Mouse (Mus musculus) gastrocnemius, postnatal 10 days (tissue): ENCODE results near the gene Dgkq. TPM values are rescaled to one million over a fixed set of nuclear protein-coding genes. Genes with fewer than 3 reads are reported as not detected.

ENCODE experiments used
- DNase-seq: peaks from one replicate; pipeline ENCODE4 v3.0.0; 2021; ENCODE audit warnings: mixed read lengths
- long read RNA-seq, 2 experiments: library from polyadenylated mRNA; stranded (forward); transcript quantifications; one replicate each; pipeline ENCODE4 v2.0.0; 2021
- total RNA-seq, 2 experiments: library from RNA; stranded (reverse); gene quantifications; 2 replicates each; pipeline ENCODE4 v1.2.3; 2021

The Dgkq gene
- total RNA-seq: 1 to 10 TPM; 3.7 to 8.3 TPM
- long read RNA-seq, experiment 1, full-length matches to known transcripts: 1 of 13 reads
- long read RNA-seq, experiment 1, partial matches to known transcripts: 2 of 13 reads
- long read RNA-seq, experiment 1, other reads (novel, unspliced or antisense): 10 of 13 reads
- long read RNA-seq, experiment 2, full-length matches to known transcripts: 3 of 7 reads
- long read RNA-seq, experiment 2, partial matches to known transcripts: 0 of 7 reads
- long read RNA-seq, experiment 2, other reads (novel, unspliced or antisense): 4 of 7 reads

DNA sequence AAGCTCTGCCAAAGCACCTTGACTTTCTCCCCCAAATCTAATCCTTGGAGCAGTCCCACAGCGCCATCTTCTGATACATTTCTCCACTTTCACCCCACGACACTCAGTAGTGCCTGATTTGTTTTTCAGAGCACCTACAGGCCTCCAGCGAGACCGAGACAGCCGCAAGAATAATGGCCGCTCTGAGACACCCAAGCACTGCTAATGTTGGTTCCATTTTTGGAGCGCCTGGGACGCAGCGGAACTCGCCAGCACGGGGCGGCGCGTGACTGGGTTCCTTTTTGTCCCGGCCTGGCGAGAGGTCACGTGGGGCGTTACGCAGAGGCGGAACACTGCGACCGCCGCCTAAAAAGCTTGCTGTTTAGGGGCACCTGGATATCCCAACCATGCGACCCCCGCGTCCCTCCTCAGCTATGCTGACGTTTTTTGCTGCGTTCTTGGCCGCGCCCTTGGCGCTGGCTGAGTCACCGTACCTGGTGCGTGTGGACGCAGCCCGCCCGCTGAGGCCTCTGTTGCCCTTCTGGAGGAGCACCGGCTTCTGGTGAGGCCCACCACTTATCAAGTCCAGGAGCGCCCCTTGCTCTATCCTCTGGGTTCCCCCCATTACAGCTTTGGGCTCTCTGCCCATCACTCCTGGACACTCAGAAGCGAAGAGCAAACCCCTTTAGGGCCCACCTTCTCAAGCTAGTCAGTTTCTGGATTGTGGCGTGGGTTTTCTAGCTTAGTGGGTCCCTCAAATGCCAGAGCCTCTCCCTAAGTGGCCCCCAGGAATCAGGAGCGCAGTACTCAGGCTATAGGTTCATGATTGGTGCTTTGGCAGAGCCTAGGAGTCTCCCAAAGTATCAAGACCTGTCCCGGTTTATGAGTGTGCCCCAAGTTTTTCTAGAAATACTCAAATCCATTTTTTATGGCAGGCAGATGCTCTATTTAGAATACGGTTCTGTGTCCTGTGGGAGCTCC lies at the start of gene Dgkq:
Dgkq (minus strand) TSS at position 696 of the 960 bp plus-strand sequence.
- peak; percentile 83 for DNase-seq

DNA sequence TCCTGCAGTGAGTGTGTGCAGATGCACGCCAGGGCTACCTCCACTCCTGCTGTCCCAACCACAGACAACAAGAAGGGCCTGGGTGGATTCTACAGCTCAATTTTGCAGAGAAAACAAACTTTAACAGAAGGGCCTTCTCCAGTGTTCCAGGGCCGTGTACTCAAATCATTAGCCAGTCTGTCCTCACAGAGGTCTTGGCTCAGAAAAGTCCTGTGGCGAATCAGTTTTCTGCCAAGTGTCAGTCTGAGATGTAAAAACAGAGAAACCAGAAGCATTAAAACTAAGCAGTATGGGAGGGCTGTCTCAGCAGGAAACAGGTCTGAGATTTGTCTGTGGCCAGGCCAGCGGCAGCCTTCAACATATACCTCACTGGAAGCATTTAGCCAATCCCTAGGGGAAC lies 48.6 kb upstream of the Dgkq start:
- no peak for DNase-seq

DNA sequence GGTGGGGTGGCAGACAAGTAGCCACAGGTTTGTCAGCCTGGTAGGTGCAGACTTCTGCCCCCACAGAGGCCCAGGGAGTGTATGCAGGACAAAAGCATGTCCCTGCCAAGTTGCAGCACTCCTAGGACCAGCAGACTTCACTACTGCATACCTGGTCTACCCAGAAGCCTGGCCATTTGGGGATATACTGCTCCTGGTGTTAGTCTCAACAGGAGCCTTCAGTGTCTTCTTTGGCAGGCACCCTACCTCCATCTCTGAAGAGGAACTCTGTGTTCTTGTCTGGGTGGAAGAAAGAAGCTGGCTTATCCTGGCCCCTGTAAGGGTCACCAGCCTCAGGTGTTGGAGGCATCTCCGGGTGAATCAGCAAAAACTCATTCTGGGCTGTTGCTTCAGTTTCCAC lies 46.5 kb upstream of the Dgkq start:
- no peak for DNase-seq

- DNase-seq: no peak
Measured at GRCm38 (mm10) chr5:108714149-108714548, 44.7 kb upstream of the Dgkq start.

GRCm38 (mm10) chr5:108713691-108714090 lies 44.2 kb upstream of the Dgkq start:
- no peak for DNase-seq

DNA sequence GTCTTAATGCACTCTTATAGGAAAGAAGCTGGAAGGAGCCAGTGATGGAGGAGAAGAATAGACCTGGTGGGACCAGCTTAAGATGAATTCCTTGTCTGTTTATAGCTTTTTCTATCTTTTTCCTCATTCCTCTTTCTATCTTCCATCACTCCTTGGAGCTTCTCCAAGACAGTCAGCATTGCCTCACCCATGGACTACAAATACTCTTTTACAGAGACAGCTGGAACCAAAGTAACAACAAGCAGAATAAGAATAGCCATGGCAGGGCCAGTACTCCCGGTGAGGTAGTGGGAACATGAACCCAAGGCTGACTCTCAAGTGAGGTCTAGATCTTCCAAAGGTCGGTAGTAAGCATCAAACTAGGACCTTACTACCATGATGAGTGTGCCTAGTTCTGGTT lies 43.6 kb upstream of the Dgkq start:
- DNase-seq: no peak

DNA sequence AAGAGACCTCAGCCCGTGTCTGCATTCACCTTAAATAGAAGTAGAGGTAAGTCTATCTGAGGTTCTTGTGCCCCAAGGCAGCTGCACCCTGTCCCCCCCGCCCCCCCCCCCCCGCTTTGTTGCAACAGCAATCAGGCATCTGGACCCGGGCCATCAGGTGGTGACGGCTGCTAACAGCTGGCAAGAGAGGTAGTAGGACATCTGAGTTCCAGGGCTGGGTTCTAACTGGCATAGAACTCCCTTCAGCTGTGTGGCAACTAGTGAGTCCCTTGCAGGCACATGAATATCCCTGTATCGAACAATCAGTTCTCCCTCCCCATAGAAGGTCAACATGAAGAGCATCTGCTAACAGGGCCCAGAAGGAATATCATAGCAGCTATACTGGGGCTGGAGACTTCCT lies 42.5 kb upstream of the Dgkq start:
- no peak for DNase-seq

GRCm38 (mm10) chr5:108708981-108709731 lies 39.7 kb upstream of the Dgkq start:
- no peak for DNase-seq

- DNase-seq: no peak
Measured at GRCm38 (mm10) chr5:108708419-108708818, 38.9 kb upstream of the Dgkq start.

- DNase-seq: no peak
Measured at GRCm38 (mm10) chr5:108707758-108708157, 38.3 kb upstream of the Dgkq start.

DNA sequence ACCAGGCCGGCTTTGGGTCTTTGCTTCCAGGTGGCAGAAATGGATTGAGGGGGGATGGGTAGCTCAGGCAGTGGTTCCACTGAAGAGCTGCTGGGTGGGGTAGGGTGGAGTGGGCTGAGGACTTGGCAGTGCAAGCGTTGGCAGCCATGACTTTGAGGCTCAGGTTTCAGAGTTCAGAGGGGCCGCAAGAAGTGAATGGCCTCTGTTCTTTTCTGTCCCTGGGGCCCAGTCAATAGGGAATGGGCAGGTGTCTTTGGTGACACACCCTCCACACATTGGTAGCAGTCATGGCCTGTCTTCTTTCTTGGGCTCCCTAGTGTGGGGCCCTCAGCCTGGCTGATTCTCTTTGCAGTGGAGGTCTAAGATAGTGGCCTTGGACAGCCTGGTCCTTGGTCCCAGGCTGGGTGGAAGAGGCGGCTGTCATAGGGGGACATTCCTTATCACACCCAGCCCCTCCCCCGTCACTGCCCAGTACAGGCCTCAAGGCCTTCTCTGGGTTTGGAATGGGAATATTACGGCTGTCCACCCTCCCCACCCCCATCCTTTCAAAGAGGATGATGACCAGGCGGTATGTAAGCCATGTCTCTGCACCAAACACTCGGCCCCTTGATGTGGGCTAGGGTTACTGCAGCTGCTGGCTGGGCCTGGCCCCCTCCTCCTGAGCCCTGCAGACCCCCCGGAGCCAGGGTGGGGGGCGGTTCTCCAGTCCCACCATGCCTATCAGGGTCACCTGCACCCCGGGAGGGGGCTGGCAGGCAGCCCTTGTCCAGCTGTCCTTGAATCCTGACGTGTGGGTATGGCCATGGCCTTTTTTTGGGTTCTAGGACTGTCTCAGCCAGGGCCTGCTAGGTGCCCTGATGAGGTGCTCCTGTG lies 34.5 kb upstream of the Dgkq start:
- DNase-seq: no peak

DNA sequence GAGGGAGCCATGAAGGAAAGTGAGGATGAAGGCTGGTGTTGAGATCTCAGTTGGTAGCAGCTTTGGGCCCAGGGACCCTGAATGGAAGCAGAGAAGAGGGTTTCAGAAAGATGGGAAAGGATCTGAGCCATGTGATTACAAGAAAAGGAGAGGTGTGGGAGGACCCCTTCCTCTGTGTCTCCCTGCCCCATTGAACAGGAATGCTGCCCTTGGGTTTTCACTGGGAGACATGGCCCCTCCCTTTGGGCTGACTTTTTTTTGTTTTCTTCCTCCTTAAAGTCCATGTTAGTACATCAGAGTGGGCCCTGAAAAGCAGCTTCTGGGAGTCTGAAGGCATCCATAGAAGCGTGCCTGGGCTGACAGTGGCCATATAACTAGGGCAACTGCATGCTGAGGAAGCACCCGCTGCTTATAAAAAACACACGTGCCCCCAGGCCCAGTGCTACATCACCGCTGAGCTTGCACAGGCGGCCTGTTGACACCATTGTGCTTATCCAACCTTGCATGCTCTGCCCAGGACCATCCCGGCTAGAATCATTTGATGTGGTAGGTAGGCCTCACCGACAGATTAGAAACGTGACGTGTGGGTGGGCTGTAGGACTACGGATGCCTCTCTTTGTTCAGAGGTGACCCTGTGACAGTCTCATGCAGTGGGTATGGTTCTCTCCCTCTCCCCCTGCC lies 32.0 kb upstream of the Dgkq start:
- DNase-seq: no peak

- DNase-seq: no peak
Measured at GRCm38 (mm10) chr5:108700346-108700745, 30.9 kb upstream of the Dgkq start.

- no peak for DNase-seq
Measured at GRCm38 (mm10) chr5:108697341-108697753, 27.9 kb upstream of the Dgkq start.

GRCm38 (mm10) chr5:108696542-108696941 lies 27.1 kb upstream of the Dgkq start:
- DNase-seq: no peak

DNA sequence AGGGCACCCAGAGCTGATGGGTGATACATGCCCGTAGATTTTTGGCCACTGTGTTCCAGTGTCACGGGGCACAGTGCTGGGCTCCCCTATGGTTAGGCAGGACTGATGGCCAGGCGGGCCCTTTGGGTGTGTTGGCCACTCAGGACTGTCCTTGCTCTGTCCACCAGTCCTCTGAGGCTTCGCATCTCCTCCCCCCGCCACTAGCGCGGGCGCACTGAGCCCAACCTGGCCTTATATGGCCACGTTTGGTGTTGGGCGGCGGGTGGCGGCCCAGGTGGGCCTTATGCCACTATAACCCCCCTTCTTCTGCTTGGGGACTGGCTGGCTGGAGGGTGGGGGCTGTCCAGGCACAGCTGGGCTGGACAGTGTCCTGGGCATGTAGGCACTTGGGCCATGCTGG lies 26.4 kb upstream of the Dgkq start:
- peak; percentile 23 for DNase-seq

GRCm38 (mm10) chr5:108694352-108695261 lies 25.1 kb upstream of the Dgkq start:
- DNase-seq: peak; percentile 48

GRCm38 (mm10) chr5:108693872-108694288 lies 24.4 kb upstream of the Dgkq start:
- peak; percentile 86 for DNase-seq

- peak; percentile 63 for DNase-seq
Measured at GRCm38 (mm10) chr5:108692271-108692670, 22.8 kb upstream of the Dgkq start, which contains the start of gene Fgfrl1. Gene Fgfrl1 (plus strand): TSS chr5:108692382.

- DNase-seq: no peak
Measured at GRCm38 (mm10) chr5:108691152-108691551, 21.7 kb upstream of the Dgkq start.
